Mouse (Mus musculus) heart, adult 18-20 months (tissue): ENCODE measurements around the gene Dennd6a. TPM values are rescaled to one million over a fixed set of nuclear protein-coding genes. Genes with fewer than 3 reads are reported as not detected.

ENCODE experiments used
- DNase-seq, 2 experiments: peaks; one replicate each; pipeline ENCODE4 v3.0.0; 2021 to 2022; ENCODE audit warnings: mixed read lengths in 1 of 2
- total RNA-seq, 2 experiments: library from RNA; stranded (reverse); gene quantifications; 2 replicates each; pipeline ENCODE4 v1.2.3; 2021

The Dennd6a gene
- total RNA-seq, 2 experiments from 2014 or later: 12.4 to 12.9 TPM

- DNase-seq: no peak
These were observed 1.5 kb upstream of the Dennd6a start for GRCm38 (mm10) chr14:26571951-26572675.

- no peak for DNase-seq
These were observed 2.7 kb downstream of the Dennd6a start for GRCm38 (mm10) chr14:26576255-26576780.

GRCm38 (mm10) chr14:26578791-26579191, 5.1 kb downstream of the Dennd6a start:
- peak in 1 of 2 experiments; percentile 20 for DNase-seq

GRCm38 (mm10) chr14:26579346-26580343, 6.0 kb downstream of the Dennd6a start:
- peak; percentile 92 to 95 for DNase-seq

- DNase-seq: no peak
These were observed 10.0 kb downstream of the Dennd6a start for GRCm38 (mm10) chr14:26583645-26584044.

- no peak for DNase-seq
These were observed 13.5 kb downstream of the Dennd6a start for GRCm38 (mm10) chr14:26587116-26587515.

- DNase-seq: no peak
These were observed 17.7 kb downstream of the Dennd6a start for GRCm38 (mm10) chr14:26591353-26591752.

- no peak for DNase-seq
These were observed 19.7 kb downstream of the Dennd6a start for GRCm38 (mm10) chr14:26593281-26593895.

- no peak for DNase-seq
These were observed 21.5 kb downstream of the Dennd6a start for GRCm38 (mm10) chr14:26595167-26595566.

- no peak for DNase-seq
These were observed 22.2 kb downstream of the Dennd6a start for GRCm38 (mm10) chr14:26595695-26596365.

- no peak for DNase-seq
These were observed 31.7 kb downstream of the Dennd6a start for GRCm38 (mm10) chr14:26605354-26605753.

- no peak for DNase-seq
These were observed 36.0 kb downstream of the Dennd6a start for GRCm38 (mm10) chr14:26609674-26610073.

GRCm38 (mm10) chr14:26610689-26611088, 37.0 kb downstream of the Dennd6a start:
- DNase-seq: no peak

GRCm38 (mm10) chr14:26625301-26625700, 51.6 kb downstream of the Dennd6a start:
- no peak for DNase-seq

- DNase-seq: no peak
These were observed 53.0 kb downstream of the Dennd6a start for GRCm38 (mm10) chr14:26626605-26627140.

GRCm38 (mm10) chr14:26637025-26637850, 63.6 kb downstream of the Dennd6a start:
- peak; percentile 49 to 72 for DNase-seq

- DNase-seq: peak; percentile 96 to 99
These were observed 64.4 kb downstream of the Dennd6a start, which contains the start of gene Arf4 for GRCm38 (mm10) chr14:26637851-26638707. Gene Arf4, plus strand, starts transcription at chr14:26638074.

- DNase-seq: peak; percentile 67 to 74
These were observed 65.0 kb downstream of the Dennd6a start for GRCm38 (mm10) chr14:26638708-26639084.

- no peak for DNase-seq
These were observed 65.6 kb downstream of the Dennd6a start for GRCm38 (mm10) chr14:26639251-26639650.
